Mouse (Mus musculus) kidney, embryonic 14.5 days (tissue): Measurements from ENCODE around the gene Ciz1. TPM values are rescaled to one million over a fixed set of nuclear protein-coding genes. Genes with fewer than 3 reads are reported as not detected.

Source experiments
- ATAC-seq: fragments of 200-750 bp; cut with Nextera tagmentation; 2 replicates; pipeline ENCODE4 v1.8.0; 2017; ENCODE audit warnings: moderate number of reproducible peaks, mild to moderate bottlenecking, moderate TSS enrichment, moderate library complexity; ENCODE audit not compliant: low FRiP score, low TSS enrichment
- H3K27ac ChIP-seq: fragments of 300-500 bp; sonication (generic); 2 replicates; pipeline ENCODE4 v1.5.1; 2014; ENCODE audit warnings: low read depth, mild to moderate bottlenecking, low read length, moderate library complexity, mixed read lengths
- H3K27me3 ChIP-seq: fragments of 300-500 bp; sonication (generic); 2 replicates; pipeline ENCODE4 v1.6.1; 2014; ENCODE audit warnings: mild to moderate bottlenecking, low read length; ENCODE audit not compliant: control insufficient read depth, insufficient read depth
- H3K36me3 ChIP-seq: fragments of 300-500 bp; sonication (generic); 2 replicates; pipeline ENCODE4 v1.6.1; 2014; ENCODE audit warnings: low read length, mixed read lengths; ENCODE audit not compliant: control insufficient read depth, insufficient read depth
- H3K4me1 ChIP-seq: fragments of 300-500 bp; sonication (generic); 2 replicates; pipeline ENCODE4 v1.6.1; 2014; ENCODE audit warnings: low read length, mixed read lengths; ENCODE audit not compliant: control insufficient read depth, insufficient read depth
- H3K4me2 ChIP-seq: fragments of 300-500 bp; sonication (generic); replicated peaks from 2 replicates; pipeline ENCODE4 v1.6.1; 2014; ENCODE audit warnings: low read depth, mild to moderate bottlenecking, low read length
- H3K4me3 ChIP-seq: fragments of 300-500 bp; sonication (generic); 2 replicates; pipeline ENCODE4 v1.5.1; 2014; ENCODE audit warnings: mild to moderate bottlenecking, low read length
- H3K9ac ChIP-seq: fragments of 300-500 bp; sonication (generic); 2 replicates; pipeline ENCODE4 v1.6.1; 2014; ENCODE audit warnings: low read depth, mild to moderate bottlenecking, low read length, moderate library complexity
- H3K9me3 ChIP-seq: fragments of 300-500 bp; sonication (generic); 2 replicates; pipeline ENCODE4 v1.6.1; 2016; ENCODE audit warnings: low read length; ENCODE audit not compliant: control insufficient read depth
- WGBS: fragments of 180-500 bp; shearing (Covaris S2); extraction: QIAGEN DNeasy Blood & Tissue Kit; methylation state at CpG from one replicate; pipeline ENCODE4 v1.1.7; 2014; 5-methylcytosine and 5-hydroxymethylcytosine counted together
- polyA plus RNA-seq: library from polyadenylated mRNA; unstranded; fragments of >200 nt; fragmentation: Nextera tagmentation; extraction: Ambion mirVana; gene quantifications from 2 replicates; pipeline ENCODE4 v1.2.1, GENCODE M21; 2014

Ciz1 gene
- polyA plus RNA-seq, 1 experiment from 2014 or later, result 50.3 TPM

DNA sequence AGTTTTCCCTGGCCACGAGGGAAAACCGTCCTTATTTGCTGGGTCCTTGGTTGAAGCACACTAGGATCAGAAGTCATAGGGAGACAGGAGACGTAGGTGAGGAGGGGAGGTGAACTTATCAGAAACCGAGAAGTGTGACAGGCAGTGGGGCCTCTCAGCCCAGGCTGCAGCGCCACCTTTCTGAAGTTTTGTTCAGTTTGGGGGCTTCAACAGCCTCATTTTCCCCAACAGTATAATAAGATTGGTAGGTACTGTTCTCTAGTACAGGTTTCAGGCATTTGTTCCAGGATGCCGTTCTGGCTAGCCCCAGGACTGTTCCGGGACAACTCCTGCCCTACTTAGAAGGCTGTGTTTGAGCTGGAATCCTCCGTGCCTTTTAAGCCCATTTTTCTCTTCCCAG, 42.8 kb downstream of the Ciz1 start:
- Histone ChIP-seq H3K27me3 (no peaks in the 10 kb centered on the region), H3K9ac (peak overlapping the region; percentile 69), H3K36me3 (no peaks in the 10 kb centered on the region), H3K9me3 (no peaks in the 10 kb centered on the region; the same call in 1 of the 2 replicates), H3K4me1 (peaks cover 9% of the 10 kb centered on the region), H3K27ac (peak overlapping the region; percentile 93), H3K4me3 (peak overlapping the region; percentile 74), H3K4me2 (peak overlapping the region; percentile 70)
- 5% methylated on average over 8 of the region's 8 CpGs for WGBS
- ATAC-seq, result no peak

DNA sequence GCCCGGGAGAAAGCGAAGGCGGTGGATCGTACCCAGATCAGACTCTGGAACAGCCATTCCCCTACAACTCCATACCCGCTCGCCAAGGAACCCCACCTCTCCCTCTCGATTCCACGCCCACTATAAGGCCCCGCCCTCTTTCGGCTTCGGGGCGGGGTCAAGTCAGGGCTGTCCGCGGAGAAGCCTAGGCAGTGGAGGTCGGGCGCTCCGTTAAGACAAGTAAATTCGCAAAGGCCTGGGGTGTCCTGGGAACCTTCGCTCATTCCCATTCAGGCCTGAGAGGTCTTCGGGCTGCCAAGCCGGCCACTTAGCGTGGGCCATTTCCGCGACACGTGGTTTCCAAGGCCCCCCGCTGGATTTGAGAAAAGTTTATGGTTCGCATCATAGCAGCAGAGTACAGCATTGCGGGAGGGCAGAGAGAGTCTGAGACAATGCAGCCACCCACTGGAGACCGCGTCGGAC, 43.4 kb downstream of the Ciz1 start, which contains the start of gene Ptges2:
Gene Ptges2, plus strand, starts transcription at position 413 of the 462 bp plus-strand sequence.
- Histone ChIP-seq H3K9ac (peak within 1 kb of the TSS; percentile 69), H3K36me3 (peaks cover under 1% of the 10 kb centered on the region; the same call in 1 of the 2 replicates), H3K4me1 (peaks cover 9% of the 10 kb centered on the region), H3K4me3 (peak within 1 kb of the TSS; percentile 74), H3K27me3 (no peaks in the 10 kb centered on the region), H3K4me2 (peak within 1 kb of the TSS; percentile 70), H3K9me3 (no peaks in the 10 kb centered on the region; the same call in 1 of the 2 replicates), H3K27ac (peak within 1 kb of the TSS; percentile 93)
- under 1% methylated on average over 31 of the region's 31 CpGs for WGBS
- ATAC-seq, result peak; percentile 90

DNA sequence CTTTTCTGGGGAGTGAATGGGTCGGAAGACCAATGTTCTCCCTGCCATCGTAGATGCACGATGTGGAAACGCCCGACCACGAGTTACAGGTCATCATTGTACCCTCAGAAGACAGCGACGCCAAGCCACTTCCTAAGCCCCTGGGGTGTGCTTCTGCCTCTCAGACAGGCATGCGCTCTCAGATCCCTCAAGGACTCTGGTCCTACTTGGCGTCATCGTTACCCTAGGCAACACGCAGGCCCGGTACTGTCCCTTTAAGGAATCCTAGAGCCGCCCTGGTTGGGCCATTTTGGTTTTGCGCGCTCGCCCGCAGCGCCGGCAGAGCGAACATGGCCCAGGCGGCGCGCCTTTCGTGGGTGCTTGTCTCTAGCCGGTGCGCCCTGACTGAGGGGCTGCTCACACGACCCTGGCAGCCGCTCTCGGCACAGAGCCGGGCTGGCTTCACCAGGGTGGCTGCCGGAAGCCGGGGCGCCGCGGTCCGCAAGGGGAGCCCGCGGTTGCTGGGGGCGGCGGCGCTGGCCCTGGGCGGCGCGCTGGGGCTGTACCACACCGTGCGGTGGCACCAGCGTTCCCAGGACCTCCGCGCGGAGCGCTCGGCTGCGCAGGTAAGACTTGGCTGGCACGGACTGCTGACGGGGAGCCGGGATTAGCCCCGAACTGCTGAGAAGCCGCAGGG, 44.0 kb downstream of the Ciz1 start:
- H3K27me3 ChIP-seq, result no peaks in the 10 kb centered on the region
- peak; percentile 95 for ATAC-seq

DNA sequence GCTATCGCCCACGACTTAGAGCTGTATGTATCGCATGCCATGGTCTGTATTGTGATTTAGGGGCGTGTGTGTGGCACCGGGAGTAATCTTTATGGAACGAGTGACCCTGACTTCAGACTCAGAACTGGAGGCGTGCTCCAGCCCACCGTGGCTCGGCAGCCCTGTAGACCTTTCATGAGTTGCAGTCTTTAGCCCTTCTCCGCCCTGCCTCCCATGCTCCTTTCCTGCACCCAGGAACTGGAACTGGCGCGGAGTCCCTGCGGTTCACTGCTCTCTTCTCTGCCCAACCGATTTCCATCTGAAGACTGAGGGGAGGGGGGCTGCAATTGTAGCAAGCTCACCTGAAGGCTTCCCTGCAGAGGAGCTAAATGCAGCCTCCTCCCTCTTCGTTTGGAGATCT, 44.6 kb downstream of the Ciz1 start:
- H3K27ac ChIP-seq, result peak overlapping the region; percentile 93; the same call in 1 of the 2 replicates
- 0% methylated on average over 15 of the region's 15 CpGs for WGBS

More for the DNA sequence above, 44.0 kb downstream of the Ciz1 start:
- Histone ChIP-seq H3K4me3 (peak overlapping the region; percentile 74), H3K4me1 (peaks cover 9% of the 10 kb centered on the region), H3K9me3 (no peaks in the 10 kb centered on the region; the same call in 1 of the 2 replicates), H3K9ac (peak overlapping the region; percentile 69), H3K4me2 (peak overlapping the region; percentile 70), H3K36me3 (peaks cover 6% of the 10 kb centered on the region), H3K27ac (peak overlapping the region; percentile 93)
- under 1% methylated on average over 59 of the region's 59 CpGs for WGBS

DNA sequence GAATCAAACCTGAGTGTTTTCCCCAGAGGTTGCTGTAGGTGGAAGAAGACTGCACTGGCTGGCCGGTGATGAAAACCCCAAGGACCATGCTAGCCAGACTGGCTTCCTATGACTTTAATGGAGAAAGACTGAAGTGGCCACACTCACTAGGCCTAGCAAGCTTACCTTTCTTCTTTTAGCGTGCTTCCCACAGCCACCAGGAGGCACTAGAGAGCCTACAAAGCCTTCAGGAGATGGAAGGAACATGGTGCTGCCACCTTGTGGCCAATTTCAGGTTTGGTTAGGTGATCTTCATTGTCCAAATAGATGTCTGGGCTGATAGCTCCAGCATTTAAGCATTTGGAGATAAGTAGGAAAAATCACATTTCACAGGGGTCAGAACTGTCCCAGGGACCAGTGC, 52.5 kb downstream of the Ciz1 start:
- Histone ChIP-seq H3K27ac (no peak overlapping the region), H3K9ac (no peak overlapping the region), H3K4me3 (no peak overlapping the region), H3K4me1 (0 out of 2 replicates have a peak, but pooled peaks cover 7% of the 10 kb centered on the region), H3K9me3 (no peaks in the 10 kb centered on the region), H3K36me3 (peaks cover 23% of the 10 kb centered on the region), H3K4me2 (no peak overlapping the region), H3K27me3 (no peaks in the 10 kb centered on the region)
- ATAC-seq, result peak; percentile 36; the same call in 1 of the 2 replicates
- 18% methylated on average over 2 of the region's 2 CpGs for WGBS

More for the DNA sequence above, 44.6 kb downstream of the Ciz1 start:
- H3K4me3 ChIP-seq, result peak overlapping the region; percentile 74
- peak overlapping the region; percentile 69 for H3K9ac ChIP-seq
- no peaks in the 10 kb centered on the region; the same call in 1 of the 2 replicates for H3K9me3 ChIP-seq
- H3K4me1 ChIP-seq, result peaks cover 9% of the 10 kb centered on the region
- no peak for ATAC-seq
- H3K27me3 ChIP-seq, result no peaks in the 10 kb centered on the region
- peaks cover 12% of the 10 kb centered on the region for H3K36me3 ChIP-seq
- H3K4me2 ChIP-seq, result peak overlapping the region; percentile 70

DNA sequence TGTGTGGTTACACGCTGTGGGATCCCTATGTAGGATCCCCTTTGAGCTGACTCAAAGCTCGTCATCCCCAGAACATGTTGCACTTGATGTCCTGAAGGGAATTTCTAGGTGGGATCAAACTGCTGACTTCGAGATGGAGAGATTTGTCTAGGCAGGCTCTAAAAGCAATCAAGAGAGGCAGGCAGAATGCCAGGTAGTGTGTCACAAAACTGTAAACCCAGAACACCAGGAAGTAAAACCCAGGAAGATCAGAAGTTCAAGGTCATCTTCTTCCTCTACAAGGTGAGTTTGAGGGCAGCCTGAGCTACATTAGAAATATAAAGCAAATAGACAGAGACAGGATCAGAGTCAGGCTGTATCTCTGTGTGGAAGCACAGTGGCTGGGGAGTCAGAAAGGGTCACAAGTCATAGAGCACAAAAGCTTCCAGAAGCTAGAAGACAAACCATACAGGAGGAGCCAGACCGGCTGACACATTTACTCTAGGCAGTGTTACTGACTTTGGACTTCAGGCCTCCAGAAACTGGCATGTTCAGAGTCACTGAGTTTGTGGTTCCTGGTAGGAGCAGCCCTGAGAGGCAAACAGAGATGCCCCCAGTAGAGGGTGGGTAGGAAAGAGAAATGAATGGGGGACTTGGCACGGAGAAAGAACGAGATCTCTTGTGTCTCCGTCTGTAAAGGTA, 55.2 kb downstream of the Ciz1 start:
- Histone ChIP-seq H3K4me3 (no peak overlapping the region), H3K9me3 (no peaks in the 10 kb centered on the region), H3K27me3 (no peaks in the 10 kb centered on the region), H3K27ac (no peak overlapping the region), H3K36me3 (peaks cover 6% of the 10 kb centered on the region; the same call in 1 of the 2 replicates), H3K4me2 (no peak overlapping the region), H3K4me1 (0 out of 2 replicates have a peak, but pooled peaks cover 7% of the 10 kb centered on the region), H3K9ac (no peak overlapping the region)
- ATAC-seq, result no peak
- 86% methylated on average over 7 of the region's 7 CpGs for WGBS

DNA sequence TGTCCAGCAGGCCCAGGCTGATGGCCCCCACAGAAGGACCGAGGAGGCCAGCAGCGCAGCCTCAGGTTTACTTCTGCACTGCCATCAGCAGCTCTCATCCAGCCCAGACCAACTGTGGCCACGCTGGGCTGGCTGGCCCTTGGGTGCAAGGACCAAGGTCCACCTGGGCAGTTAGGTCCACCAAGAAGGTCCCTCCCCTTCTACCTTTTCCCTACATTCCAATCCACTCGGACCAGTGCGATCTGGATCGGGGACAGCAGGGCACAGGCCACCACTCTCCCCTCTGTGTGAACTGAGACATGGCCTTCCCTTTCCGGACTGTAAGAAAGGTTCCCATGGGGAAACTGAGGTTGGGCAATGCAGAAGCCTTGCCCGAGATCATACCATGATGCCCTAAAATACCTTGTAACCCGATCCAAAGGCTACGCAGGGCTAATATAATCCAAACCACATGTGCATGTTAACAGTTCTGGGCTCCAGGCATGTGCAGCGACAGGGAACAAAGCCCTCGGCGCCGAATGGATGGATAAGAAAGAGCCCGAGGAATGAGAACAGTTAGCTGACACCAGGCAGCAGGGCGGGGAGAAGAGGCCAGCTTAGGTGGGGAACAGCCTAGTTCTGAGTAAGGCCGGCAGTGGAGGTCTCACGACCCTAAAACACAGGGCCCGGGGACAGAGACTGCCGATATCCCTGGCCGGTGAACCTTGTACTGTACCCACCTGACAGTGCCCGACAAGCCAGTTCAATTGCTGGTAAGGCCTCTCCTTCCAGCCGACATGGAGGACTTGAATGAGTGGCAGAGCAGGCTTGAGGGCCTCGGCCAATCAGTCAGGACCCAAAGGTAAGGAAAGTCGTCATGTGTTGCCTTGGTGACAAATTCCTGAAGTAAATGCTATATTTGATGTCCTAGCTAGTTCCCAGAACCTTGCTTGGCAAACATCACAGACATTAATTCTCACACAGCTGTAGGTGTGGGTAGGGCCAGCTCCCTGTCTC, 56.6 kb downstream of the Ciz1 start:
- no peak overlapping the region for H3K4me3 ChIP-seq
- ATAC-seq, result 0 out of 2 replicates have a peak, but pooled peaks have one; percentile 38
- H3K9me3 ChIP-seq, result no peaks in the 10 kb centered on the region
- no peak overlapping the region; the same call in 1 of the 2 replicates for H3K4me2 ChIP-seq
- H3K4me1 ChIP-seq, result 0 out of 2 replicates have a peak, but pooled peaks cover 7% of the 10 kb centered on the region
- no peaks in the 10 kb centered on the region for H3K27me3 ChIP-seq
- WGBS, result 59% methylated on average over 25 of the region's 25 CpGs
- H3K36me3 ChIP-seq, result no peaks in the 10 kb centered on the region
- H3K27ac ChIP-seq, result peak overlapping the region; percentile 30; the same call in 1 of the 2 replicates
- H3K9ac ChIP-seq, result no peak overlapping the region

DNA sequence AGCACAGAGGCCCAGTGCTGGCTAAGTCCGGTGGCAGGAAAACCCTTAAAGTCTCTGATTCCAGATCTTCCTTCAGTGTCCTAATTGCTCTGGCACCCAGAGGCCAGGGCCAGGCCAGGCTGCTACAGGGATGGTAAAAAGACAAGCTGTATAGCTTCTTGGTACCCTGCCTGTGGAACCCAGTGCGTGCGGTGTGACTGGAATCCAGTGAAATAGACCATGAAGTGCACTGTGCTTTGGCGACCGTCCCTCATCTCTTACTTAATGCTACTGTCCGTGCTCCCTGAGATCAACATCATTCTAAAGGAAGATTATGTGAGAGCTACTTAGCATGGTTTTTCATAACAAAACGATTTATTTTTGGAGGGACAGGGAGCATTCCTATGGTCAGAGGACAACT, 59.3 kb downstream of the Ciz1 start:
- no peak overlapping the region for H3K4me2 ChIP-seq
- no peaks in the 10 kb centered on the region for H3K27me3 ChIP-seq
- no peak for ATAC-seq
- no peak overlapping the region for H3K27ac ChIP-seq
- no peaks in the 10 kb centered on the region for H3K9me3 ChIP-seq
- no peak overlapping the region for H3K4me3 ChIP-seq
- peaks cover 24% of the 10 kb centered on the region for H3K36me3 ChIP-seq
- WGBS, result 76% methylated on average over 7 of the region's 7 CpGs
- H3K4me1 ChIP-seq, result 0 out of 2 replicates have a peak, but pooled peaks cover 7% of the 10 kb centered on the region
- H3K9ac ChIP-seq, result no peak overlapping the region
